Mouse (Mus musculus): ENCODE measurements around the gene Rreb1.

GRCm38 (mm10) chr13:37909225-37909624 lies 131.0 kb downstream of the Rreb1 start:
- TF ChIP-seq CTCF (IDR thresholded peaks at IDR 0.05; ENCODE audit: low read depth) (no peak), EP300 (IDR thresholded peaks at IDR 0.05; ENCODE audit: low read depth) (no peak)

Measured in heart, postnatal 0 days (tissue).